Mouse (Mus musculus) heart, embryonic 11.5 days (tissue): ENCODE measurements around the gene Hectd3. TPM values are rescaled to one million over a fixed set of nuclear protein-coding genes. Genes with fewer than 3 reads are reported as not detected.
A peak's percentile ranks its signal among the peaks of the same experiment; 100 is the strongest.

Source experiments
- ATAC-seq: fragments of 200-750 bp; cut with Nextera tagmentation; replicated peaks from 2 replicates; pipeline ENCODE4 v1.8.0; 2017; ENCODE audit warnings: moderate library complexity; ENCODE audit not compliant: insufficient number of reproducible peaks, low FRiP score, low TSS enrichment
- H3K27ac ChIP-seq: fragments of 300-500 bp; sonication (generic); 2 replicates; pipeline ENCODE4 v1.5.1; 2014; ENCODE audit warnings: mild to moderate bottlenecking, low read depth, low read length
- H3K27me3 ChIP-seq: fragments of 300-500 bp; sonication (generic); 2 replicates; pipeline ENCODE4 v1.6.1; 2014; ENCODE audit warnings: mild to moderate bottlenecking, low read length, mixed read lengths; ENCODE audit not compliant: control insufficient read depth, insufficient read depth
- H3K36me3 ChIP-seq: fragments of 300-500 bp; sonication (generic); 2 replicates; pipeline ENCODE4 v1.6.1; 2014; ENCODE audit warnings: mild to moderate bottlenecking, low read length, moderate library complexity, mixed read lengths; ENCODE audit not compliant: control insufficient read depth, insufficient read depth
- H3K4me1 ChIP-seq: fragments of 300-500 bp; sonication (generic); 2 replicates; pipeline ENCODE4 v1.6.1; 2014; ENCODE audit warnings: low read length; ENCODE audit not compliant: control insufficient read depth, insufficient read depth
- H3K4me2 ChIP-seq: fragments of 300-500 bp; sonication (generic); 2 replicates; pipeline ENCODE4 v1.6.1; 2014; ENCODE audit warnings: mild to moderate bottlenecking, moderate library complexity
- H3K4me3 ChIP-seq: fragments of 300-500 bp; sonication (generic); 2 replicates; pipeline ENCODE4 v1.5.1; 2014; ENCODE audit warnings: low read depth, low read length
- H3K9ac ChIP-seq: fragments of 300-500 bp; sonication (generic); 2 replicates; pipeline ENCODE4 v1.6.1; 2014; ENCODE audit warnings: mild to moderate bottlenecking, low read depth, low read length, moderate library complexity
- H3K9me3 ChIP-seq: fragments of 300-500 bp; sonication (generic); replicated peaks from 2 replicates; pipeline ENCODE4 v1.6.1; 2016; ENCODE audit warnings: low read length; ENCODE audit not compliant: control insufficient read depth
- WGBS: fragments of 180-500 bp; shearing (Covaris S2); extraction: QIAGEN DNeasy Blood & Tissue Kit; methylation state at CpG from one replicate; pipeline ENCODE4 v1.1.7; 2014; ENCODE audit not compliant: insufficient replicate concordance; 5-methylcytosine and 5-hydroxymethylcytosine counted together
- polyA plus RNA-seq: library from polyadenylated mRNA; unstranded; fragments of >200 nt; fragmentation: Nextera tagmentation; extraction: Ambion mirVana; gene quantifications from 2 replicates; pipeline ENCODE4 v1.2.1, GENCODE M21; 2014

Gene Hectd3
- 4.3 and 6.4 TPM in 2 replicates for polyA plus RNA-seq

DNA sequence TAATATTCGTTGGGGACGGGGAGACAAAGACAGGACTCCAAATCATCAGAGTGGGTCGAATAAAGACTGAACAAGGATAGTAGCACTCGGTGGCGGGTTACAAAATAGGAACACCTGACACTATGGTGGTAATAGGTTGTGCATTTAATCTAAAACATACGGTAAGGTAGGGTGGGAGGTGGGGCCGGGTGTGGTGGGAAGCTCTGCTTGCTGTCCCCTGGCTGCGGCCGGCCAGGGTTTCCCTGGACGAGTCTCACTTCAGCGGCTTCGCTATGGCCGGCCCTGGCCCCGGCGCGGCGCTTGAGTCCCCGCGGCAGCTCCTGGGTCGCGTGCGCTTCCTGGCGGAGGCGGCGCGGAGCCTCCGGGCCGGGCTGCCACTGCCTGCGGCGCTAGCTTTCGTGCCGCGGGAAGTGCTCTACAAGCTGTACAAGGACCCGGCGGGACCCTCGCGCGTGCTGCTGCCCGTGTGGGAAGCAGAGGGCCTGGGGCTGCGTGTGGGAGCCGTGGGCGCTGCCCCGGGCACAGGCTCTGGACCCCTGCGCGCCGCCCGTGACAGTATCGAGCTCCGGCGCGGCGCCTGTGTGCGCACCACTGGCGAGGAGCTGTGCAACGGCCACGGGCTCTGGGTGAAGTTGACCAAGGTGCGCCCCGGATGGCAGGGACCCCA is at the start of gene Hectd3:
Gene Hectd3 (plus strand): TSS at position 187 of the 667 bp plus-strand sequence.
- H3K36me3 ChIP-seq, result peaks cover 3% of the 10 kb centered on the region; the same call in 1 of the 2 replicates
- peak within 1 kb of the TSS; percentile 76; the same call in 1 of the 2 replicates for H3K27ac ChIP-seq
- whole genome bisulfite sequencing, result under 1% methylated on average over 50 of the region's 58 CpGs
- no peaks in the 10 kb centered on the region for H3K27me3 ChIP-seq
- H3K4me2 ChIP-seq, result peak within 1 kb of the TSS; percentile 85
- H3K4me3 ChIP-seq, result peak within 1 kb of the TSS; percentile 81
- H3K9me3 ChIP-seq, result no peaks in the 10 kb centered on the region
- peaks cover 12% of the 10 kb centered on the region; the same call in 1 of the 2 replicates for H3K4me1 ChIP-seq
- peak within 1 kb of the TSS; percentile 73 for H3K9ac ChIP-seq
- peak; percentile 47; the same call in 1 of the 2 replicates for ATAC-seq

DNA sequence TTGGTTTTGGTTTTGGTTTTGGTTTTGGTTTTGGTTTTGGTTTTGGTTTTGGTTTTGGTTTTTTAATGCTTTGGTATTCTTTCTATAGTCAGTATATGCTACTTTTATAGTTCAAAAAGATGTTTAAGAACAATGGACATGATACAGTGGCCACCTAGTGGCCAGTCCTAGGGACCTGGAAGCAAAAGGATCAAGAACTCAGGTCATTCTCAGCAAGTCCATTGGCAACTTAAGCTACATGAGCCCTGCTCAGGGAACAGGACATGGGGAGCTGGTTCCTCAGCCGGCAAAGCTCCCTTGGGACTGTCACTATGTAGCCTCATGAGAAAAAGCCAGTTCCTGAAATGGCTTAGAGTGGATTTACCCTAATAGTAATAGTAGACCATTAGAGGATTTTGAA is 43.5 kb upstream of the Hectd3 start:
- Histone ChIP-seq H3K27ac (no peak overlapping the region), H3K27me3 (no peaks in the 10 kb centered on the region), H3K36me3 (no peaks in the 10 kb centered on the region), H3K9me3 (no peaks in the 10 kb centered on the region), H3K4me3 (no peak overlapping the region), H3K4me1 (no peaks in the 10 kb centered on the region), H3K4me2 (no peak overlapping the region), H3K9ac (no peak overlapping the region)
- no peak for ATAC-seq
- 44% methylated on average over 1 of the region's 1 CpGs for WGBS

DNA sequence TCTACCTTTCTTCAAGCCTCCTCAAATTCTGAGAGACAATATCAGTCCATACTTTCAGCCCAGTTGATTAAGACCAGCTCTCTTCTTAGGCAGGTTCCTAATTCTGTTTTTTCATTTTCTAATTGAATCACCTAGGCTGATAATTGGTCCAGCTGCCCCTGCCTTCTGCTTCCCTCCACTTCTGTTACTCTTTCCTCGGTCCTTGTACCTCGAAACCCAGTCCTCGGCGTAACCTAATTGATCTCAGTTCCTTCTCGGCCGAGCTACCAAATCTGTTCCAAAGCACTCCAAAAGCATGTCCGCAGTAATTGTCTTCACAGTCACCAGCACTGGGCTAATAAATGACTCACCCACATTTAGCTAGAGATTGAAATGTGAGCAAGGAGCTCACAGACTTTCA is 40.2 kb upstream of the Hectd3 start:
- ATAC-seq, result no peak
- no peaks in the 10 kb centered on the region for H3K4me1 ChIP-seq
- 81% methylated on average over 7 of the region's 7 CpGs for WGBS
- H3K9ac ChIP-seq, result no peak overlapping the region
- H3K27me3 ChIP-seq, result no peaks in the 10 kb centered on the region
- H3K4me2 ChIP-seq, result no peak overlapping the region
- no peak overlapping the region for H3K4me3 ChIP-seq
- H3K36me3 ChIP-seq, result no peaks in the 10 kb centered on the region
- H3K9me3 ChIP-seq, result no peaks in the 10 kb centered on the region
- no peak overlapping the region for H3K27ac ChIP-seq

DNA sequence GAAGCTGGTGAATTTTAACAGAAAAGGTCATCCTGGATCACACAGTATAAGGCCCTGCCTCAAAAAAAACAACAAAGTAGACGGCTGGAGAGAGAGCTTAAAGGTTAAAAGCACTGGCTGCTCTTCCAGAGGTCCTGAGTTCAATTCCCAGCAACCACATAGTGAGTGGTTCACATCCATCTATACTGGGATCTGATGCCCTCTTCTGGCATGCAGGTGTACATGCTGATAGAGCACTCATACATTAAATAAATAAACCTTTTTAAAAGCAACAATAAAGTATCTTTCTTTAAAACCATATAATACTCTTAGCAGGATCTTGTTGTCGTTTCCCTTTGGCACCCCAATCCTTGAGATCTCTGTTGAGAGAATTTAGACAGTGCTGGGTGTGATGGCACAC is 18.6 kb upstream of the Hectd3 start:
- no peak overlapping the region for H3K4me3 ChIP-seq
- WGBS, result 63% methylated on average over 2 of the region's 2 CpGs
- H3K9me3 ChIP-seq, result no peaks in the 10 kb centered on the region
- ATAC-seq, result no peak
- no peak overlapping the region for H3K9ac ChIP-seq
- no peak overlapping the region for H3K4me2 ChIP-seq
- H3K27ac ChIP-seq, result no peak overlapping the region
- no peaks in the 10 kb centered on the region for H3K36me3 ChIP-seq
- H3K27me3 ChIP-seq, result no peaks in the 10 kb centered on the region
- H3K4me1 ChIP-seq, result no peaks in the 10 kb centered on the region

DNA sequence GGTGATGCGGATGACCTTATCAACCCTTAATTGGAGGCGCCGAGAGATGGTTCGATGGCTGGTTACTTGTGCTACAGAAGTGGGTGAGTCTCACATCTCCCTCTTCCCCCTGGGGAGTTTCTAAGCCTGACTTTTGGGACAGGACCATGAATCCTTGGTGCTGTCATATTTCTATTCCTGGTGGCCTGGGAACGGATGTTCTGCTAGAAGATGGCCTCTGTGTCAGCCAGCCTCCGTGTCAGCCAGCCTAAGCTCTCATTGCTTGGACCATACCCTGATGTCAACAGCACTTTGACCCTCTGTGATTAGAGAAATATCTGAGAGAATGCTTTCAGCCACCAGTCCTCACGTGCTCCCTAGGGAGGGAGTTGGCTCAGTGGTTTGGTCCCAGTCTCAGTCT is 9.4 kb upstream of the Hectd3 start:
- Histone ChIP-seq H3K4me1 (no peaks in the 10 kb centered on the region), H3K27ac (no peak overlapping the region), H3K27me3 (no peaks in the 10 kb centered on the region), H3K4me2 (no peak overlapping the region), H3K9me3 (no peaks in the 10 kb centered on the region), H3K9ac (no peak overlapping the region), H3K36me3 (no peaks in the 10 kb centered on the region; the same call in 1 of the 2 replicates), H3K4me3 (no peak overlapping the region)
- no peak for ATAC-seq
- 89% methylated on average over 7 of the region's 7 CpGs for WGBS

DNA sequence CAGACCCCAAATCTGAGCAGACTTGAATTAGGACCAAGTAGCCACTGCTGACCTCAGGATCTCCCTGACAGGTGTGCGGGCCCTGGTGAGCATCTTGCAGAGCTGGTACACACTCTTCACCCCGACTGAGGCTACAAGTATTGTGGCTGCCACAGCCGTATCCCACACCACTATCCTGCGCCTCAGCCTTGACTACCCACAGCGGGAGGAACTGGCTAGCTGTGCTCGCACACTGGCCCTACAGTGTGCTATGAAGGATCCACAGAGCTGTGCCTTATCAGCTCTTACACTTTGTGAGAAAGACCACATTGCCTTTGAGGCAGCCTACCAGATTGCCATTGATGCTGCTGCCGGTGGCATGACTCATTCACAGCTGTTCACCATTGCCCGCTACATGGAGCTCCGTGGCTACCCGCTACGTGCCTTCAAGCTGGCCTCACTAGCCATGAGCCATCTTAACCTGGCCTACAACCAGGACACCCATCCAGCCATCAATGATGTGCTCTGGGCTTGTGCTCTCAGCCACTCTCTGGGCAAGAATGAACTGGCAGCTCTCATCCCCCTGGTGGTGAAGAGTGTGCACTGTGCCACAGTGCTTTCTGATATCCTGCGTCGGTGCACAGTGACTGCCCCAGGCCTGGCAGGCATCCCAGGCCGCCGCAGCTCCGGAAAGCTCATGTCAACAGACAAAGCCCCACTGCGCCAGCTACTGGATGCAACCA is 8.6 kb upstream of the Hectd3 start:
- no peak overlapping the region for H3K9ac ChIP-seq
- no peak overlapping the region for H3K4me3 ChIP-seq
- no peaks in the 10 kb centered on the region for H3K9me3 ChIP-seq
- no peak overlapping the region for H3K27ac ChIP-seq
- no peak overlapping the region for H3K4me2 ChIP-seq
- WGBS, result 54% methylated on average over 17 of the region's 17 CpGs
- ATAC-seq, result 0 out of 2 replicates have a peak, but pooled peaks have one; percentile 43
- H3K27me3 ChIP-seq, result no peaks in the 10 kb centered on the region
- H3K36me3 ChIP-seq, result no peaks in the 10 kb centered on the region; the same call in 1 of the 2 replicates
- H3K4me1 ChIP-seq, result no peaks in the 10 kb centered on the region

DNA sequence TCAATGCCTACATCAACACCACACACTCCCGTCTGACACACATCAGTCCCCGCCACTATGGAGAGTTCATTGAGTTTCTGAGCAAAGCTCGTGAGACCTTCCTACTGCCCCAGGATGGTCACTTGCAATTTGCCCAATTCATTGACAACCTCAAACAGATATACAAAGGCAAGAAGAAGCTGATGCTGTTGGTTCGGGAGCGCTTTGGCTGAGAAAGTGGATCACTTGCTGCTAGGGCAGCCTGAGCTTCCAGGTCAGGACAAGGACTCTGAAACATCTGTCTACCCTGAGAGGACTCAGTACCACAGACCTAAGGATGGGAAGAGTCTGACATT is 8.0 kb upstream of the Hectd3 start:
- H3K36me3 ChIP-seq, result no peaks in the 10 kb centered on the region; the same call in 1 of the 2 replicates
- H3K9me3 ChIP-seq, result no peaks in the 10 kb centered on the region
- 67% methylated on average over 5 of the region's 5 CpGs for WGBS
- no peak; the same call in 1 of the 2 replicates for ATAC-seq
- no peaks in the 10 kb centered on the region for H3K4me1 ChIP-seq
- H3K4me3 ChIP-seq, result no peak overlapping the region
- H3K27ac ChIP-seq, result no peak overlapping the region
- no peak overlapping the region for H3K9ac ChIP-seq
- no peaks in the 10 kb centered on the region for H3K27me3 ChIP-seq
- H3K4me2 ChIP-seq, result no peak overlapping the region

DNA sequence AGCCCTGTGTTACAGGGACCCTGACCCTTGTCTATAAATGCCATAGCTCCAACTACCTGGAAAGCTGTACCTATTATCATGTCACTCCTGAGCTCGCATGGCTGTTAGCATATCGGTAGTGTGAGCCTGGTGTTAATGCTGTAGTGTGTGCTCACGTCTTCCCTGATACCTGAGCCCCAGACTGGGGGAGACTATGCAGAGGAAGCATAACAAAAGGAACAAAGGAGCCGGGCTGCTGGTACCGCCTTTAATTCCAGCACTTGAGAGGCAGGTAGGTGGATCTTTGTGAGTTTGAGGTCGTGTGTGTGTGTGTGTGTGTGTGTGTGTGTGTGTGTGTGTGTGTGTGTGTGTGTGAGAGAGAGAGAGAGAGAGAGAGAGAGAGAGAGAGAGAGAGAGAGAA is 5.4 kb upstream of the Hectd3 start:
- no peaks in the 10 kb centered on the region; the same call in 1 of the 2 replicates for H3K36me3 ChIP-seq
- ATAC-seq, result no peak

More for the DNA sequence above, 5.4 kb upstream of the Hectd3 start:
- H3K27ac ChIP-seq, result no peak overlapping the region
- H3K9me3 ChIP-seq, result no peaks in the 10 kb centered on the region
- H3K4me1 ChIP-seq, result peaks cover 6% of the 10 kb centered on the region; the same call in 1 of the 2 replicates
- H3K27me3 ChIP-seq, result no peaks in the 10 kb centered on the region
- 73% methylated on average over 6 of the region's 6 CpGs for WGBS
- no peak overlapping the region for H3K9ac ChIP-seq
- no peak overlapping the region for H3K4me2 ChIP-seq
- no peak overlapping the region for H3K4me3 ChIP-seq
